Mouse (Mus musculus) kidney, adult 9 months (tissue): ENCODE data around the gene Gmds.

Experiments
- DNase-seq: peaks from one replicate; pipeline ENCODE4 v3.0.0; 2022

The Gmds gene

GRCm38 (mm10) chr13:31808116-31808803, 530.3 kb downstream of the Gmds start:
- peak; percentile 23 for DNase-seq

DNA sequence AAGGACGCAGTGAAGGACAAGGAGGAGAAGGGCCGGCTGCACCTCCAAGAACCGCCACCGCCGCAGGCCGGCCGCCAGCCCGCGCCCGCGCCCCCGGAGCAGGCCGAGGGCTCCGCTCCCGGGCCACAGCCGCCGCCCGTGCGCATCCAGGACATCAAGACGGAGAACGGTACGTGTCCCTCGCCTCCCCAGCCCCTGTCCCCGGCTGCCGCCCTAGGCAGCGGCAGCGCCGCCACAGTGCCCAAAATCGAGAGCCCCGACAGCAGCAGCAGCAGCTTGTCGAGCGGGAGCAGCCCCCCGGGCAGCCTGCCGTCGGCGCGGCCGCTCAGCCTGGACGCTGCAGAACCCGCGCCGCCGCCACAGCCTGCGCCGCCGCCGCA, 530.8 kb downstream of the Gmds start:
- DNase-seq: no peak

DNA sequence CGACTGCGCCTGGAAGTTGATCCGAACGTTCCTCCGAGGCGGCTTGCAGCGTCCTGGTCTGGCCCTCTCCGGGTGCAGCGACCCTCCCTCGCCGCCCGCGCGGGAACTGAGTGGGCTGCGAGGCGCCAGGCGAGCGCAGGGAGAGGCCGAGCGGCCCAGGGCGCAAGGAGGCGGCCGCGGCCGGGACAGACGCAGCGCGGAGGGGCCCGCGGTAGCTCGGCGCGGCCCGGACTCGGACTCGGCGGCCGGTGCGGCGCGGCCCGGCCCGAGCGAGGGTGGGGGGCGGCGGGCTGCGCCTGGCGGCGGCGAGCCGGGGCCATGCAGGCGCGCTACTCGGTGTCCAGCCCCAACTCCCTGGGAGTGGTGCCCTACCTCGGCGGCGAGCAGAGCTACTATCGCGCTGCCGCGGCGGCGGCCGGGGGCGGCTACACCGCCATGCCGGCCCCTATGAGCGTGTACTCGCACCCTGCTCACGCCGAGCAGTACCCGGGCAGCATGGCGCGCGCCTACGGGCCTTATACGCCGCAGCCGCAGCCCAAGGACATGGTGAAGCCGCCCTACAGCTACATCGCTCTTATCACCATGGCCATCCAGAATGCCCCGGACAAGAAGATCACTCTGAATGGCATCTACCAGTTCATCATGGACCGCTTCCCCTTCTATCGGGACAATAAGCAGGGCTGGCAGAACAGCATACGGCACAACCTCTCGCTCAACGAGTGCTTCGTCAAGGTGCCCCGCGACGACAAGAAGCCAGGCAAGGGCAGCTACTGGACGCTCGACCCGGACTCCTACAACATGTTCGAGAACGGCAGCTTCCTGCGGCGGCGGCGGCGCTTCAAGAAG, 531.4 kb downstream of the Gmds start:
- peak; percentile 32 for DNase-seq

DNA sequence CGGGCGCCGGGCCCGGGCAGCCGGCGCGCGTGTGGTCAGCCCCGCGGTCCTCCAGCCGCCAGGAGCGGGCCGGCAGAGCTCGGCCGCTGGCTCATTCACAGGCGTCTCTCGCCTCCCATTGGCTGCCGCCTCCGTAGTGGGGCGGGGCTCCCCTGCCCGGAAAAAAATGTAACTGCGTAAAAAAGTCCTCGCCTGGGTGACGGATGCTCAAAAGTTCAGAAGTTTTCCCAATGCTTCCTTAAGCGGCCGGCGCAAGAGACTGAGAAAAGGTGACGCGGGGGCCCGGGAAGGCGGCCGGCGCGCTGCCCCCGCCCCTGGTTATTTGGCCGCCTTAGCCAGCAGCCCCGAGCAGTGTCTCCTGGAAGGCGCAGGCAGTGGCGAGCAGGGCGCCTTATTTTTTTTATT, 532.1 kb downstream of the Gmds start, which contains the start of gene Foxc1:
Gene Foxc1, plus strand, starts transcription at position 206 of the 405 bp plus-strand sequence.
- peak; percentile 92 for DNase-seq

GRCm38 (mm10) chr13:31805831-31806427, 532.6 kb downstream of the Gmds start:
- DNase-seq: peak; percentile 9

- no peak for DNase-seq
Measured at GRCm38 (mm10) chr13:31804571-31804970, 534.0 kb downstream of the Gmds start.

DNA sequence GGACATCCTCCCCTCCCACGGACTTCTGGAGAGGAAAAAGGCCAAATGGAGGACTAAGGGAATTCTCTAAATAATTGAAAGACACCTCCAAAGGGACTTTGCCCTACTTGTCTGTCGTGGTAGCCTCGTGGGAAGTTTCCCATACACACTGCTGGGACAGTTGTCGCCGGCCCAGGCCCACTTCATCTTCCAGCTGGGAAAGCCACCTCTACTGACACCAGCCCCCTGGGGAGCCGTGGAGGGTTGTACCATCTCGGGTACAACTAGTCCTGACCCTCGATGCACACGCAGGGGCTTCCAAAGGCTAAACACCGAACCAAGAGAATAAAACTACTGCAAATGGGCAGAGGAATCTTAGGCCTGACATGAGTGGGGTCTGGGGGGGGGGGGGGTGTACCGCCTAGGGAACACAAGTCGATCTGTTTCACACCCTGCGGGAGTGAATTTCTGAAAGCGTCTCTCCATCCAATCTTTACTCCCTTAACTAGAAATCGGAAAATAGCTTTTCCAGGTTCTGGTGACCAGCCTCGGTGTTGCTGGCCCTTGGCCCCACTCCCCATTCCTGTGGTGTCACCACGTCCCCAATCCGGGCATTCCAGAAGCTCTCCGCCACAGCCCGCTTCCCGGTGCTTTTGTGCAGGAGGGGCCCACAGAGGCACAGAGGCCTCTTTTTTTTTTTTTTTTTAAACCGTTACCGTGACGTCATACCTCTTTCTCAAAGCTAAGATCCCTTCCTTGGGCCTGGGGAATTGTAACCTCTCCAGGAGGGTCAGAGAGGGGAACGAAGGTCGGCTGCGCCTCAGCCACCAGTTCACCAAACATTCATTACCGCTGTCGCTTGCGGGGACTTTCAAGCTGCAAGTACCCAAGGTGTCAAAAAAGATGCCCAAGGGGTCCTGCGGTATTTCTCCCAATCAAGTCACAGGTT, 535.1 kb downstream of the Gmds start:
- peak; percentile 30 for DNase-seq

DNA sequence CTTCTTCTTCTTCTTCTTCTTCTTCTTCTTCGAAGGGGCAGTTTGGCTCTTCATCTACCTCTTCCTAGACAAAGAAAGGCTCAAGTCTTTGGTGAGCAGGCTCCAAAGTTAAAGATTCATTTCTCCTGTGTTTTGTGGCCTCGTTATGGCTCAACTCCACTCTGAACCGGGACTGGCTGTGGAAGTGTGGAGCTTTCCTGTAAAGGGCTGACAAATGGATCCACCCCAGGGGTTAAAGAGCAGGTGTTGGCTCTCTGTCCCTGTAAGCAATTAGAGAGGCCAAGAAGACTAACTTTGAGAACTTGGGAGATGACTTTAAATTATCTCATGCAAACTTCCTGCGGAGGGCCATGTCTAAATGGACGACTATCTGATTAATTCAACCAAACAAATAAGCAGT, 536.1 kb downstream of the Gmds start:
- peak; percentile 18 for DNase-seq

GRCm38 (mm10) chr13:31801703-31802305, 536.7 kb downstream of the Gmds start:
- peak; percentile 12 for DNase-seq

- DNase-seq: peak; percentile 86
Measured at GRCm38 (mm10) chr13:31800581-31801576, 537.7 kb downstream of the Gmds start.

- no peak for DNase-seq
Measured at GRCm38 (mm10) chr13:31798075-31798474, 540.5 kb downstream of the Gmds start.

- DNase-seq: no peak
Measured at GRCm38 (mm10) chr13:31797346-31797745, 541.2 kb downstream of the Gmds start.

DNA sequence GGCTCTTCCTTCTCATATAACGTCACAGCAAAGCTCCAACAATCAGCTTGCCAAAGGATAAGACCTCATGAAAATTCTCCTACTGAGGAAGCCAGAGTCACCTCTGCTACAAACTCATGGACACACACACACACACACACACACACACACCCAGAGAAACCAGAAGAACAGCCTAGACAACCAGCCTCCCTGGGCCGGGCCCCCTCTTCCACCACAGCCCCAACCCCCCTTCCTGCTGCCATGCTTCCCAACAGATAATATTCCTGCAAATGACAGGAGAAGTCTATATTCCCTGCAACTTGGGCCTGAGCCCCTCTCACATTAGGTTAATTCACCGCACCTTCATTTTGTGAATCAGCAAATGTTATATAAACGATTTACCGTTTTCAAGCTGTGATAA, 545.4 kb downstream of the Gmds start:
- no peak for DNase-seq

DNA sequence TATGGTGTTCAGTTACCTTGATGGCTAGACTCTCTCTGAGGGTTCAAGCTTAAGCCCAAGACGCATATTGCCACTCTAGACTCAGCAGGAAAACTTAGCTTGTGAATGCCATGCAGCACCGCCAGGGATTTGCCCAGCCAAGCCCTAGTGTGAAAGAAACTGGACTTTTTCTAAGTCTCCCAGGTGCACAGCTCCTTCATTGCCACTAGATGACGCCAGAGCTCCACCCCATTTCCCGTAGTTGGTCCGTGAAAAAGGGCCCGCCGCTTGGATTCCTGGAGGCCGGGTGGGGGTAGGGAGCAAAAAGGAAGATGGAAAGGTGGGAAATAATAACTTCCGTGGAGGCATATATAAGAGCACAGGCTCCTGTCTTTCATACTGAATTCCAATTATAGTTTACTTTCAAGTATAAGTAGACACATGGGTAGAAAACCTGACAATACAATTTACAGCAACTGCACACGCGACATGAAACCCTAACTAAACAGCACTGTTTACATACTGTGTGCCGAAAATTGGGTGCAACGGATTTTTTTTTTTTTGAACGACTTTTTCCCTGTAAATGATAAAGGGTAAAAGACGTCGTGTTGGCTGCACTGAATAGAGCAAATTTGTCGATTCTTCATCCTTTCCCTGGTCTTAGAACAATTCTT, 545.9 kb downstream of the Gmds start:
- DNase-seq: peak; percentile 48

GRCm38 (mm10) chr13:31784757-31785156, 553.8 kb downstream of the Gmds start:
- DNase-seq: no peak

DNA sequence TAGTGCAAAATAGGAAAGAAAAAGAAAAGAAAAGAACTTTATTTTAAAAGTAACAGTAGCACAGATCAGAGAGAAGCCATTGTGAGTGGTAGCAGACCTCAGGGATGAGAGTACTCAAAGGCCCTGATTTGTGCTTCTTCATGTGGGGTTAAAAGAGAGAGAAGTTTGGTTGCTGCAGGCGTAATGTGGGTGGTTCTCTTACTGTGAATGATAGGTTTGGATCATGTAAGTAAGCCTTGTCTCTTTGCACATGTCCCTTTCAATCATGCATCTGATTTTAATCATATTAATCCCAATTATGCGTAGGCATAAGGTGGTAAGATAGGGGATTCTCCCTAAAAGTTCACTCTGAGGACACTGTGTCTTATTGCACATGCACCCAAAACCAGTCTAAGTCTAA, 556.5 kb downstream of the Gmds start:
- DNase-seq: no peak

- no peak for DNase-seq
Measured at GRCm38 (mm10) chr13:31780299-31780698, 558.2 kb downstream of the Gmds start.

- DNase-seq: no peak
Measured at GRCm38 (mm10) chr13:31779281-31779981, 559.1 kb downstream of the Gmds start.

DNA sequence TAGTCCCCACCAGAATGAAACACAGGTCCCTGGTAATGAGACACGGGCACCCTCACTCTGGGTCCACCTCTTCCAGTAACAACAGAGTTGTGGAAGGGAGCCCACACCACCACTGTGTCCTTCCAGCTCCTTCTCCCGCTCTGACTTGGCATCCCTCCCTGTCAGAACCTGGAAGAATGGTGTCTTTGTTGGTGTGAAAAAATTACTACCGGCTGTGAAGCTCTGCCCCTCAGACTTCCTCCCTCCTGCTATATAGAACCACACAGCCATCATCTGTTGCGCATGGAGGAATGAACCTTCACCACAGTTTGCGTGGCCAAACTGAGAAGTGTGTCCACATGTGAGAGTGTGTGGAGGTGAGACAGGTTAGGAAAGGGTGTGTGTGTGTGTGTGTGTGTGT, 562.8 kb downstream of the Gmds start:
- no peak for DNase-seq

- no peak for DNase-seq
Measured at GRCm38 (mm10) chr13:31772882-31773281, 565.7 kb downstream of the Gmds start.
